Mouse (Mus musculus) heart, adult 11 months (tissue): ENCODE measurements around the gene Hmgb1.

ENCODE experiments used
- DNase-seq: peaks from one replicate; pipeline ENCODE4 v3.0.0; 2022

Gene Hmgb1

DNA sequence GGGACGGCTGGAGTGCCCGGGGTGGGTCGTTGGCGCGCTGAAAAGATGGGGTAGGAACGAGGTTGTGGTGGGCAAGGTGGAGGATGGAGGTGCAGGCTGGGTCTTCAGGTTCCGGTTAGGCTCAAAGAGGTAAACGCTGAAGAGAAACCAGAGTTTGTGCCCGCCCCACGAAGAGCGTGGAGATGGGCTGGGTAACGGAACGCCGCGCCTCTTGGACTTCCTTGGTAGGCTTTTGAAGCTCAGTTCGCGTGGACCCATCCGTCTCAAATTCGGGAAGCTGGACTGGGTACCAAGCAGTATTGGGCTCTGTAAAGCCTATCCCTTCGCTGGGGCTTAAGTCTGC lies 526 bp upstream of the Hmgb1 start:
- DNase-seq: no peak

DNA sequence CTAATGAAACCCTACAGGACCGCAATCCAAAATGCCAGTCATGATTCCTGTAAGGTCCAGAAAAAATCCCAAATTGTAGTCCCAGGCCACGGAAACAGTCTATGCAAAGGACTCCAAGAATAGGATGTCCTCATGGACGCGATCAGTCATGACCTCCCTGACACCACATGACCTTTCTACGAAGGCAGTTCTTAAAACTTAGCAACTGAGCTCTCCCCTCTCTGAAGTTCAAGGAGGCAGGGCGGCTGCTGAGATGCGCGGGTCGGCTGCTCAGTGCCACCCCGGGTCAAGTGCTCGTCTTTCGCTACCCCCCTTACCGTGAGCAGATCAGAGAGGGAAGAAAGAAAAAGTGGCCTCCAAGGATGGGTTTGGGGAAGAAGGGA lies 577 bp downstream of the Hmgb1 start:
- DNase-seq: no peak

DNA sequence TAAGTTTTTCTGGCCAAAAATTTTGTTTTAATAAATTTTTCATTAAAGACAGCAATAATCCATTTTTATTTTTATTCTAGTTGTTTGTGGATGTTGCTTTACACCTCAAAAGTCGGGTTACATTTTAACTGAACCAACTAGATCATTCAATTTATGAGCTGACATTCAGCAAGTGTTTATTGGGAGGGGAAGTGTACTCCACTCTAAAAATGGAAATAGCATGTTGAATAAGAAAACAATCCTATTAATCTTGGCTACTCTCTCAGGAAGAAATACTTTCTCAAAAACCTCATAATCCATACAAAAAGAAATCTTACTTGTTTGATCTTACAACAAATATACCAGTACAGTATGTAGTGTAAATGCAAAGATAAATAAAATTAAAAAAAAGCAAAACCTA lies 1.2 kb downstream of the Hmgb1 start:
- no peak for DNase-seq

DNA sequence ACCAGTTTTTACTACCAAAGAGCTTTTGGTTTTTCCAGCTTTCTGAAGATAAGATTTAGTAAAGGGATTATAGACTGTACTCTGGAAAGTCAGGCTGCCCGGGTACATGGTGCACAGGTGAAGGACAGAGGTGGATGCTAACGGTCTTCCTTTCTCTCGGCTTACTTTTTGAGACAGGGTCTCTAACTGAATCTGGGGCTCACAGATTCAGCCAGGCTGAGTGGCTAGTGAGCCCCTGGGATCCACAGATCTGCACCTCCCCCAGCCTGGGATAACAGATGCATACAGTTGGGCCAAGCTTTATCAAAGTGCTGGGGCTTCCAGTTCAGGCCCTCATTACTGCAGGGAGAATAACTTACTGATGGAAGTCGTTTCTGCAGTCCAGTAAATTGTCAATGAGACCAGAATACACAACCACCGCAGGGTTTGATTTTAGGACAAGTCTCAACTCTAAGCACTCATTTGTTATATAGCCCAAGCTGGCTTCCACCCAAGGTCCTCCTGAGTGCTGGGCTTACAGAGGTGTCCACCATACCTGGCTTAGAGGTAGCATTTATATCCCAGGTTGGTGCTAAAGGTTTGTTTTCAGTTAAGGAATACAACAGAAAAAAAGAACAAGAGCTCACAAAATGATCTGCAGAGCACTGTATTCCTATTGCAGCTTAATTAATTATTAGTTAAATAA lies 2.0 kb downstream of the Hmgb1 start:
- peak; percentile 86 for DNase-seq

DNA sequence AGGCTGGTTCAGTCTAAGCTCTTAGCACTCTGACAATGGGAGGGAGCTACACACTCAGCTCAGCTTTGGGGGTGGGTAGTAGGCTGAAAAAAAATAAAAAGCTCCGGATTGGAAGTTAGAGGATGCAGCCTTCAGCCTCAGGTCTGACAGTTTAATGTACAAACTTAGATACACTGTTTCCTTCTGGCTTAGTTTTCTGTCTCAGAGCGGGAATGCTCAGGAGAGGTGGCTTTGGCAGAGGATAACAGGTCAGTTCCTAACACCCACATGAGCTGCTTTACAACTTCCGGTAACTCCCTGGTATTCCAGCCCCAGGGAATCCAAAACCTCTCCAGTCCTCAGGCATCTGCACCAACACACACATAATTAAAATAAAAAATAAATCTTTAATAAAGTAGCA lies 4.5 kb downstream of the Hmgb1 start:
- DNase-seq: peak; percentile 59

DNA sequence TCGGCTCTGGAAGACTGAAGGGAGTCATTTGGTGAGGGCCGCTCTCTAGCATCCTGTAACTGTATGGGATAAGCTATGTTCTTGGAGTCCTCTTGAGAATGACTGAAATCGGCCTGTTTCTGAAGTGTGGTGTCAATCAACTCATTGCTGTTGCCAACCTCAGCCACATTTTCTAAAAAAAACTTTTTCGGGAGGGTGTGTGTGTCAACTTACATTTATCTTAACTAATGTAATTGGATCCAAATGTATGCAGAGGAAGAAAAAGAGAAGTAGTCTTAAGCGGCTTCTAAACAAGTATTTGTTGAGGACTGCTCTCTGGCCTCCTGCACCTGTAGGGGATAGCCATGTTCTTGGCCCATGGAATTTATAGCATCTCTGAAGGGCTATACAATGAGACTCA lies 6.2 kb downstream of the Hmgb1 start:
- DNase-seq: peak; percentile 70

DNA sequence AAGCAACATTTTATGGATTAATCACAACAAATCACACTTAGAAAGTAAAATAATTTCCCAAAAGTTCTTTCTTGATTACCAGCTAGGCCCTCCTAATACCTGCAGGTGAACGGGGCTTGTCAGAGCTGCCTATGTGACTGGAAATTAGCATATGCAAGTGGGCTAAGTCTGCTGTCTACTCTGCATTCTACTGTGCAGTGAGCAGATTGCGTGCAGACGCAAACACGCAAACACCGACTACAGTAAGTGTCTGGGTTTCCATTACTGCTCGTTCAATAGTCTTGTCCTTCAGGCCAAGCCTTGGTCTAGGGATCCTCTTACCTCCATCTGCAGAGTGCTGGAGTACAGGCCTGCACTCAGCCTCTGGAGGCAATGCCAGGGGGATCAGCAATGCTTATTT lies 8.6 kb downstream of the Hmgb1 start:
- peak; percentile 68 for DNase-seq

DNA sequence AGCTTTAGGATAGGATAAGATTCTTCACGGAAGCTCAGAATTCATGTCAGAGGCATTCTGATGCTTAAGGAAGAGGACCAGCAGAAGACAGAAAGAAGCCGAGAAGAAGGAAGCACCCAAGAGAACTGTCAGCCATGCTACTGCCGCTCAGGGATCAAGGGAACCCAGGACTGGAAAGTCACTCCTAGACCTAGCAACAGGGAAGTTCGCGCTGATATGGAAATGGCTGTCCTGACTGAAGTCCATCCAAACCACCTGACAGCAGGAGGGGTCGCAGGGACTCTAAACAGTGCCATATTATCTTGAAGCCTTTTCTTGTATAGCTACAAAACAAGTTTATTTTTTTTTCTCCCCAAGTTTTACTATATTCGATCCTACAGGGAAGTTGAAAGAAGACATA lies 9.8 kb downstream of the Hmgb1 start:
- DNase-seq: peak; percentile 29

DNA sequence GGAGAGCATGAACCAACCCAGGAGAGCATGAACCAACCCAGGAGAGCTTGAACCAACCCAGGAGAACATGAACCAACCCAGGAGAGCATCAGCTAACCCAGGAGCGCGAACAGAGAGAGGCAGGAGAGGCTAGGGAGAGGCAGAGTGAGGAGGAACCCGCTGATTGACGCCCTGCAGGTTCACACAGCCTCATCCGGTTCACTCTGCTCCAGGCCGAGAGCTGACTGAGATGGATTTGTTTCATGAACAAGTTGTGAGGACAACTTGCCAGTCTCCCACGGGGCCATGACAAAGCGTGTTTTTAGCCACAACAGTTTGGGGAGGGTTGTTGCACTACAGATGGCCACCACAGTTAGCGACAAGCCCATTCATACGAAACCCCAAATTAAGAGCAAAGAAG lies 12.0 kb downstream of the Hmgb1 start:
- peak; percentile 86 for DNase-seq

DNA sequence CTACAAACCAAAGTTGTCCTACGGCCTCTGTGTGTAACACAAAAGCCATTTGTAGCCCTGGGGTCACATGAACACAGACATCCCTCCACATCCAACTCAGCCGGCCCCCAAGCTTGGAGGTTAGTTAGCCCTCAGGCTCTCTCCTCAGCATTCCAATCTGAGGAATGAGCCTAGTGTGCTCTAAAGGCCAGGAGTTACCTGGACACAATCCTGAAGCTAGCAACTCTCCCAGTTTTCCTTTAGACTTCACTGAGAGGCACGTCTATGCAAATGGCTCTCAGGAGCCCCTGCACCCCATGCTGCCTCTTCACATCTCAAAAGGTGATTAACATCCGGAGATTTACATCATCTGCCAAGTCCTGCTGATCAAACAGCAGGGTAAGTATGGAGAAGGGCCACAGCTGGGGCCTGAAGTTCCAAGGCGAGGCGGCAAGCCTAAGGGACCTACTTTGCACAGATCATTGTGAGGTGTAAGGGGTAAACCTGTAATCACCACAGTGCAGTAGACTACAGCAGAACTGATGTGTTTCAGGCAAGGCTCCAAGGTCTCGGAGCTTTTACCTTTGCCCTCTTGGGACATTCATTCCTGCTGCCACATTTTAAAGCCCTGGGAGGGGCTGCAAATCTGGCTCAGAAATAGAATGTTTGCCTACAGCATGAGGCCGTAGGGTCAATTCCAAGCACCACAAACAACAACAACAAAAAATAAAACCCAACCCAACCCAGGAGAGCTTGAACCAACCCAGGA lies 13.3 kb downstream of the Hmgb1 start:
- DNase-seq: peak; percentile 78

DNA sequence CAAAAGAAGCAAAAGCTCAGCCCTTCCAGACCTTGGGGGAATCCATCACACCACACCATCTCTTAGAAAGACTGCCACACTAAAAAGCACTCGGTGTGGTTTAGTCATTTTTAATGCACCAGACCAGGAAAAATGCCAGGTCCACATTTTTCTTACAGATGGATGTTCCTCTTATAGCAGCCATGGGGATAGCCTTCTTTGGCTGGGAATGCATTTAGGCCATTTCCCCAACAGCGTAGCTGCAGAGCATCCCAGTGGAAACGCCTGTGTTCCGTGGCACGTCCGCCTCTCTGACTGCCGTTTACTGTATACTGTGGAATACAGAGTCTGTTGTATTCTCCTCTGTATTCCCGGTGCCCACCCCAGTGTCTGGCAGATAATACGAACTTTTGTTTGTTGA lies 15.5 kb downstream of the Hmgb1 start:
- DNase-seq: peak; percentile 27

DNA sequence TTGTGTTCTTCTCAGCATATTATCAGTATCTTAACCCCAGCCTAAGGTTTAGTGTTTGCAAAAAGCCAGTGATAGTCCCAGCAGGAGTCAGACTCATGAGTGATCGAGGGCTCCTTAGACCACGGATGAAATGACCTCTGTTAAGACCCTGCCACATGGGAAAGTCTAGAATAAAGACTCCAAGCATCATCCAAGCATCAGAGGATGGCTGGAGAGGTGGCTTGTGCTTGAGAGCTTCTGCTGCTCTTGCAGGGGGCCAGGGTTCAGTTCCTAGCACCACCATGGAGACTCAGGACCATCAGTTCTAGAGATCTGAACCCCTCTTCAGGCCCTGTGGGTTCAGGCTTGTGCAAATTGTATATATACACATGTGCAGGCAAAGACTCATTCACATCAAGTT lies 16.2 kb downstream of the Hmgb1 start:
- peak; percentile 39 for DNase-seq

DNA sequence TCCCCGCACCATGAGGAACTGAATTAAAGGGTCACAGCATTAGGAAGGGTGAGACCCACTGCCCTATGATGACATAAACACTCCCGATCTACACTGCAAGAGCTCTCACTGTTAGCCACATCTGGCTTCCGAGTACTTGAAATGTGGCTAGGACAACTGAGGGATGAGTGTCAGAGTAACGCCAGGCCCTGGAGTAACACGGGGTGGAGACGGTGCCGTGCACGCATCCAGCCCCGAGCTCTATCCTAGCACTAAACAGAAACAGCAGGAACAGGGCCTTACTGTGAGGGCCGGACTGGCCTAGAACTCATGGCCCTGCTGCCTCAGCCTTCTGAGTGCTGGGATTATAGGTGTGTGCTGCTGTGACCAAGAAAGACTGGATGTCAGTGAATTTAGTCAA lies 18.3 kb downstream of the Hmgb1 start:
- DNase-seq: peak; percentile 66

DNA sequence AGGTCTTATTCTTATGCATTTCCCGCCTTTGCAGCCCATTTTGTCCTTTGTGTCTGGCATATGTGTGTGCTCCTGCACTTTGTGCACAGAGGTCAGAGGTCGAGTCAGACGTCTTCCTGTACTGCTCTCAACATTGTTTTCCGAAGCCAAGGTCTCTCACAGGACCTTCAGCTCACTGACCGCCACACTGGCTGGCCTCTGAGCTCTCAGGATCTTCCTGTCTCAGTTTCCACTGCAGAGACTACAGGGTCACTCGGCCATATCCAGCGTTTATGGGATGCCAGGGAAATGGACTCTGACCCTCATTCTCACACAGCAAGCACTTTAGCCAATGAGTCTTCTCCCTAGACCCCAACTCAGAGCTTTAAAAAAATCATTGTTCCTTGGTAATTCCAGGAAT lies 19.4 kb downstream of the Hmgb1 start:
- DNase-seq: peak; percentile 88

DNA sequence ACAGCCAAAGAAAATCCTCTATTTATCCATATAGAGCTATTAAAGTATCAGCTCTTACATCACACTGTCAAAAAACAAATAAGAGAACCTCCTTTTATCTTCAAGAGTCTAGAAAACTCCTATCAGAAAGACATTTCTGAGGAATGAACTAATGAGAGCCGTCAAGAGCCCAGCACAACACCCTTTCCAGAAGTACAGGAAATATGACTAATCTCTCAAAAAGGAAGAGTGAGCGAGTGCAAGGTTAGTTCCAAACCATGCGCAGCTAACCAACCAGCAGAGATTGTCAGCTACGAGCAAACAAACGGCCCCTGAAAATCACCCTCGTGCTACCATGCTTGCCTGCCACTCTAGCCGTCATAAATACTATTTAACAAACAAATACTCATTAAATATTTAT lies 21.4 kb downstream of the Hmgb1 start:
- DNase-seq: peak; percentile 83

DNA sequence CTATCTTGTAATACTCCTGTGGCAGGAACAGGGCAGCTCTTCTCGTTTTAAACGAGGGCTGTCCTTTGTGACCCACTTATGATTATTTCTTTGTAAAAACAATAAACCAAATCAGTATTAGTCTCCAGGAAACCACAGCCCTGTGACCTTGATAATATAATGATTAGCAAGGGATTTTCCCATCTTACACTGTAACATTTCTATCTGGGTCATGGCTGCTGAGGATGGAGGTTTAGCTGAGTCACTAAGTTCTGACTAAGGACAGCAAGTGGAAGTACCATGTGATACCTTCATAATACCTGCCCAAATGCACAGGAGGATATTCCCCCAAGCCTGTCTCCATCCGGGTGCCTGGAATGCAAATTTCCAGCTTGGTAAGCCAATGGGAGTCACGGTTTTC lies 23.8 kb downstream of the Hmgb1 start:
- no peak for DNase-seq

DNA sequence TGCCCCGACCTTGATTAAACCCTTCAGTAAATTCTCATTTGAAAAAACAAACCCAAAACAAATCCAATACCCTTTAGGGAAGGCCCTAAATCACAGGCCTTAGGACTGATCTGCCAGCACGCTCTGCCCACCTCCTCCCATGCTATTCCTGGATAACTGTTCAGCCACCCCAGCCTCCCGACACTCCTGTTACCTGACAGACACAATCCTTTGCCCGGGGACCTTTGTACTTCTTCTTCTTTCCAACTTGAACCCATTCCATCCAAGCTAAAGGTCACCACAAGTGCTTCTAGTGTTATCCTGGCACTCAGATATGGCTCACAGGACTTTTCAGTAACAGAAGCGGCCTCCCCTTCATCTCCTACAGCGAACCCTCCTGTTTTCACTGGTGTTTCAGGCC lies 25.3 kb downstream of the Hmgb1 start:
- DNase-seq: peak; percentile 95

DNA sequence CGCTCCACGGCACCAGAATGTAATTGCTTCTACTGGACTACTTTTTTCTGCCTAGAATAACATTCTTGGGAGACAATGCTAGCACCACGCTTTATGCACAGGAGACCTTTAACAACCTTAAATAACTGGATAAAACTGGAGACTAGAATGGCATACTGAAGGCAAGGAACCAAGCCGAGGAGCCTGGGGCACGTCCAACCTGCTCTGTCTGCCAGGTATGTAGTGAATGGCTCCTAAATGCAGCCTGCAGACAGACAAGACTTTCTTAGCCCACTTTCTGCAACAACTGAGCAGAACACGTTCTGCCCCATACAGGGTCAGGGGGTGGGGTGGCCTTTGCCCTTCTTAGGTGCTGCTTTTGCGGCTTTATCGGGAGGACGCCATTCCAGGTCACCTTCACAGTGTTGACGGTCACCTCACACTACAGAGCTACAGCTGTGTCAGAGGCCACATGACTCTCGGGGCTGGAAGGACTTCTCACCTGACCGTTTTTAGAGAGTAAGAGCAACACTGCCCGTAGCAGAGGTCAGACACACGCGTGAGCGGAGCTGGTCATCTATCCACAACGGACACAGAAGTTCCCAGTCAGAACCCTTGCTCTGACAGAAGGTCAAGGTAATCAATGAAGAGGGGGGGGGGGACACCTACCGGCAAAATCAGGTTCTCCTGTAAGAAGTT lies 27.3 kb downstream of the Hmgb1 start:
- DNase-seq: peak; percentile 88

DNA sequence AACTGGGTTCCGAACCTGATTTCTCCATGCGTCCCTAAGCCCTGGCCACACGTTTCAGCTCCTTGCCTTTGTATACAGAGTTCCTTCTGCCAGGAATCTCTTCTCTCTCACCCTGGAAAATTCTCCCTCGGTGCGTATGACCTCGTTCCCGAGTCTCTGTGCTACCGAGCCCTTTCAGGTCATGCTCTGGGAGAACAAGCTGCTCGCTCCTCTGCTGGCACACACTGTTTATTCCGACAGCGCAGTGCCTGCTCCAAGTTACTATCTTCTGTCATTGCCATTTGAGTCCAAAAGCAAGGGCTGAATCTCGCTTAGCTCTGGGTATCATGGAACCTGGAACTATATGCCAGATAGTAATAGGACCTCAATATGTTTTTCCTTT lies 31.5 kb downstream of the Hmgb1 start:
- peak; percentile 96 for DNase-seq

DNA sequence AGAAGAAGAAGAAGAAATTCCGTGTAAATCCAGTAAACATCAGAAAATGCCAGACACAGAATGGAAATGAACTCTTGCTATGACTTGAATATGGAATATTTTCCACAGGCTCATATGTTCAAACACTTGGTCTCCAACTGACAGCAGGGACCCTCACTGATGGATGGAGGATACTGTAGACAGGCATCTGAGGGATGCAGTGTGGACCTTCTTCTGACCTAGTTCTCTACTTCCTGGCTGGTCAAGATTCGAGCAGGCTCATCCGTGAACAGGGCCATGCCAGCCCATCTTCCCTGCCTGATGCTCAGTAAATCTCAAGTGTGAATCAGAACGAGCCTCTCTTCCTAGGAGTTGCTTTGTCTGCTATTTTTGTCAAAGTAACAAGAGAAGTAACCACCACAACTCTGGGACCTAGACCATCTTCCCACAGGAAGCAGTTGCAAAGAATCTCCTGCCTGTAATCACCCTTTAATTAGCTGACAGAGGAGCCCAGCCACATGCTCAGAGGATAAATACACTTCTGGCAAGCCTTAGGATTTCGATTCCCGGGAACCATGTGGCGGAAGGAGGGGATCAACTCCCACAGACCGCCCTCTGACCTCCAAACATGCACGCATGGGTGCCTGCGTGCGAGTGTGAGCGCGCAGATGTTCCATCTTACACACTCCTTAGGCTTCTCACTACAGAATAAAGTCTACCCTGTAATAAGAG lies 32.1 kb downstream of the Hmgb1 start:
- DNase-seq: peak; percentile 93

DNA sequence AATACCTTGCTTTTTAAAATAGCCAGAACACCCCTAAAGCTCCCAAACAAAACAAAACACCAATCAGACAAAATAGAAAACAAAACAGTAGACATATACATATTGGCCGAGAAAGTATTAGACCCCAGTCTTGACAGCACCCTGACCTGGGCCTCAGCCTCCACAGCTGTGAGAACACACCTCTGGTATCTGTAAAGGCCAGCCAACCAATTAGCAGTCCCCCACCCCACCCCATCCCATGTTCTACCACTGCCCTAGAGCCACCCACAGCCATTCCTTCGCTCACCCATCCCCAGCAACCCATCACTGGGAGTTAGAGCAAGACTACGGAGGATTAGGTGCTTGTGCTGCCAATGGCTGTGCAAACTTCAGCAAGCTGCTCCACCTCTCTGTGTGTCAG lies 33.4 kb downstream of the Hmgb1 start:
- DNase-seq: no peak

DNA sequence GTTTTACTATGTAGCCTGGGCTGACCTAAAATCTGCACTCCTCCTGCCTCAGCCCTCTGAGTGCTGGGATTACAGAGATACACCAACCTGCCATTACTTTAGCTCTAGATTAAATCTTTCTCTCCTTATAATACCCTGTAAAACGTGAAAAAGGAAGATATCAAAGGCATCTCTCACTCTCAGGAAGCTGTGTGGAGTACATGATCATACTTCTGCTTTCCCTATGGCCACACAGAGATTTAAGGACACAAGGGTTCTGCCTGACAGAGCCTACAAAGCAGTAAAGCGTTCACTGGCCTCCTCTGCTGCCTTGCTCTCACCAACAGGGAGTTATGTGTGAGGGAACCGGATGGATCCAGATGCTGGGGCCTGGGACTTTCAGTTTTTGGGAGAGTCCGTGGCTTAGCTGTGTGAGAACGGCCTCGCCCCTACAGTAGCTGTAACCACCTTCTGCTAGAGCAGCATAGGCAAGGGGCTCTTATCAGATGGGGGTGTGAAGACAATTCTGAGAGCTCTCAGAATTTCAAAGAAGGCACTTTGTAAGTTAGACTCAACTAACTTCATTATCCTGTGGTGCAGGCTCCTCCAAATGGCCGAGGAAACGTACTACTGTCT lies 36.8 kb downstream of the Hmgb1 start:
- DNase-seq: no peak

DNA sequence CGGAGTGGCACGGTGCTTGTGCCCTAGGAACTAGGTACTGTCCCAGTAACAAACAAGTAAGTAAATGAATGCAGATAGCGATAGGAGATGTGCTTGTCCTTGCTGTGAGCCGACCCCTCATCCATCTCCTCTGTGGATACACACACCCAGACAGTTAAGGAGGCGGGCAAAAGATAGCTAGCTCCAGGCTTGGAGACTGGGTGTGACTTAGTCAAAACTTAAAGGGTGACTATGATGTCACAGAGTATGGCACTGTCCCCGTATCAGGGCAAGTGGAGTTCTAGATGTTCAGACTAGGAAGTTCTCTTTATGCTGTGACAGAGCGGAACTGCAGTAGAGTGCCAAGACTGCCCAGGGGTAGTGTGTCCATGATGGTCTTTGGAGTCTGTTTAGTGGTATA lies 37.6 kb downstream of the Hmgb1 start:
- no peak for DNase-seq
